Mouse (Mus musculus) forebrain, embryonic 13.5 days (tissue): ENCODE data around the gene Hyou1. TPM values are rescaled to one million over a fixed set of nuclear protein-coding genes. Genes with fewer than 3 reads are reported as not detected.
A peak's percentile ranks its signal among the peaks of the same experiment; 100 is the strongest.

ENCODE experiments used
- ATAC-seq: fragments of 200-750 bp; cut with Nextera tagmentation; 2 replicates; pipeline ENCODE4 v1.8.0; 2017
- H3K27ac ChIP-seq: fragments of 300-500 bp; sonication (generic); 2 replicates; pipeline ENCODE4 v1.5.1; 2015; ENCODE audit warnings: inconsistent platforms, mild to moderate bottlenecking, moderate library complexity
- H3K27me3 ChIP-seq: fragments of 300-500 bp; sonication (generic); 2 replicates; pipeline ENCODE4 v1.6.1; 2015; ENCODE audit warnings: mild to moderate bottlenecking, inconsistent platforms
- H3K36me3 ChIP-seq: fragments of 300-500 bp; sonication (generic); 2 replicates; pipeline ENCODE4 v1.6.1; 2015; ENCODE audit warnings: mild to moderate bottlenecking, inconsistent platforms; ENCODE audit not compliant: poor library complexity, severe bottlenecking
- H3K4me1 ChIP-seq: fragments of 300-500 bp; sonication (generic); 2 replicates; pipeline ENCODE4 v1.6.1; 2015; ENCODE audit warnings: inconsistent platforms
- H3K4me2 ChIP-seq: fragments of 300-500 bp; sonication (generic); 2 replicates; pipeline ENCODE4 v1.6.1; 2015; ENCODE audit warnings: inconsistent platforms, mild to moderate bottlenecking, moderate library complexity
- H3K4me3 ChIP-seq: fragments of 300-500 bp; sonication (generic); 2 replicates; pipeline ENCODE4 v1.5.1; 2015; ENCODE audit warnings: mild to moderate bottlenecking, inconsistent platforms
- H3K9ac ChIP-seq: fragments of 300-500 bp; sonication (generic); 2 replicates; pipeline ENCODE4 v1.6.1; 2015; ENCODE audit warnings: mild to moderate bottlenecking, inconsistent platforms
- H3K9me3 ChIP-seq: fragments of 300-500 bp; sonication (generic); replicated peaks from 2 replicates; pipeline ENCODE4 v1.6.1; 2016; ENCODE audit warnings: inconsistent platforms
- WGBS: fragments of 180-500 bp; shearing (Covaris S2); methylation state at CpG from one replicate; pipeline ENCODE4 v1.1.7; 2015; 5-methylcytosine and 5-hydroxymethylcytosine counted together
- polyA plus RNA-seq: library from polyadenylated mRNA; unstranded; fragments of >200 nt; fragmentation: Nextera tagmentation; extraction: Ambion mirVana; gene quantifications from 2 replicates; pipeline ENCODE4 v1.2.1, GENCODE M21; 2015

The Hyou1 gene
- polyA plus RNA-seq, 1 experiment from 2014 or later, result 22.4 TPM

DNA sequence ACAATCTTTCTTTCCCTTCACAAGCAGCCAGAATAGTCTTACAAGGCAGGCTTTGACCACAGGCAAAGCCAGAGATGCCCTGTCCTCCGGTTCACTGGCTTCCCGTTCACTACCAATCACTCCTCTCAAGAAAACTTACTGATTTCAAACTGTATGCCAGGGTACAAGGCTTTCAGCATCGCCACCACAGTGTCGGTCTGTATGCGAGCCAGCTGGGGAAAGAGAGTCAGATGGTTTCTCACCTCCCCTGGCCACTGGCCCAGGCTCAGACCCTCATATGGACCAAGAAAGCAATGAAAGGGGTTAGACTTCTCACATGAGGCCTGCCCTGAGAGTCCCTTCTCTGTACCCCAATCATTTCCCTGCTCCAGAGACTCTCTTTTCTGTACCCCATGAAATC is 37.8 kb upstream of the Hyou1 start:
- H3K9me3 ChIP-seq, result no peaks in the 10 kb centered on the region
- no peak overlapping the region for H3K4me2 ChIP-seq
- no peaks in the 10 kb centered on the region for H3K27me3 ChIP-seq
- H3K36me3 ChIP-seq, result peaks cover 55% of the 10 kb centered on the region
- 96% methylated on average over 5 of the region's 5 CpGs for WGBS
- ATAC-seq, result no peak
- peaks cover 32% of the 10 kb centered on the region for H3K4me1 ChIP-seq
- H3K27ac ChIP-seq, result no peak overlapping the region
- no peak overlapping the region for H3K9ac ChIP-seq
- H3K4me3 ChIP-seq, result no peak overlapping the region

GRCm38 (mm10) chr9:44342173-44342572 is 37.1 kb upstream of the Hyou1 start:
- 94% methylated on average over 3 of the region's 3 CpGs for WGBS
- Histone ChIP-seq H3K27ac (no peak overlapping the region), H3K4me1 (peaks cover 25% of the 10 kb centered on the region), H3K4me2 (no peak overlapping the region), H3K36me3 (peaks cover 55% of the 10 kb centered on the region), H3K27me3 (no peaks in the 10 kb centered on the region), H3K9me3 (no peaks in the 10 kb centered on the region), H3K9ac (no peak overlapping the region), H3K4me3 (no peak overlapping the region)
- no peak for ATAC-seq

DNA sequence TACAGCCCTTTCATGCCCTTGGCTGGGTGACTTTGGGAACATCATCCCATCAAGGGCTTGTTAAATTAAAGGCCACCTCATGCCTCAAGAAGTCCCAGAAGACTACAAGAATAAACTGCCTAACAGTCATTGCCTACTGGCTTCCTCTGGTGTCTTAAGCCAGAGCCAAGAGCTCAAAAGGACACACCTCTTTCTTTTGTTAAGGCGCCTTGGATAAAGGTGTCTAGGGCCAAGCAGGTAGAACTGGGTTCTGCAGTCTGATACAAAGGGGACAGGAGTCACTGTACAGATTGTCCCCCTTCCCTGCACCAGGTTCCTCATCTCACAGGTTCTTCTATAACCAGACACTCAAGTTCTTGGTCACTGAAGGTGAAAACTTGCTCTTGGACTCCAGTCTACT is 36.7 kb upstream of the Hyou1 start:
- Histone ChIP-seq H3K27me3 (no peaks in the 10 kb centered on the region), H3K4me1 (peaks cover 20% of the 10 kb centered on the region), H3K9me3 (no peaks in the 10 kb centered on the region), H3K36me3 (peaks cover 55% of the 10 kb centered on the region), H3K4me2 (peak overlapping the region; percentile 71; the same call in 1 of the 2 replicates), H3K9ac (no peak overlapping the region; the same call in 1 of the 2 replicates), H3K27ac (no peak overlapping the region), H3K4me3 (no peak overlapping the region)
- no peak for ATAC-seq
- 92% methylated on average over 1 of the region's 1 CpGs for WGBS

DNA sequence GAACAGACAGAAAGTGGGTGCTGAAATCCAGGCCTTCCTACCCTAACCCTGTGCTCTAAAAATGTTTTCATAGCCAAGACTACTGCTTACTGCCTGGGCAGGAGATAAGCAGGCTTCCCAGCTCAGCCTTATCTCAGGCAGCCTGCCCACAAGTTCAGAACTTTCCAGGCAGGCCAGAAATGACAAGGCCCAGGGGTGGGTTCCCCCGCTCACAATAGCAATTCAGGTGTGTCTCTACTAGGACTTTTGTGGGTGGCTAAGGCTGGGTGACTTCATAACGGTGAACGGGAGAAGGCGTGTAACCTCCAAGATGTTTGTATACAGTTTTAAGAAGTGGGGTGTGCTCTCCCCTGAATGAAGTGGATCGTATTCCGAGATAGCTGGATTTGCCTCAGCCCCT is 36.0 kb upstream of the Hyou1 start:
- no peak for ATAC-seq
- Histone ChIP-seq H3K4me1 (peaks cover 17% of the 10 kb centered on the region), H3K9me3 (no peaks in the 10 kb centered on the region), H3K9ac (peak overlapping the region; percentile 80), H3K36me3 (peaks cover 55% of the 10 kb centered on the region), H3K27ac (peak overlapping the region; percentile 96), H3K27me3 (no peaks in the 10 kb centered on the region), H3K4me2 (peak overlapping the region; percentile 71), H3K4me3 (peak overlapping the region; percentile 84)
- 13% methylated on average over 6 of the region's 6 CpGs for WGBS

DNA sequence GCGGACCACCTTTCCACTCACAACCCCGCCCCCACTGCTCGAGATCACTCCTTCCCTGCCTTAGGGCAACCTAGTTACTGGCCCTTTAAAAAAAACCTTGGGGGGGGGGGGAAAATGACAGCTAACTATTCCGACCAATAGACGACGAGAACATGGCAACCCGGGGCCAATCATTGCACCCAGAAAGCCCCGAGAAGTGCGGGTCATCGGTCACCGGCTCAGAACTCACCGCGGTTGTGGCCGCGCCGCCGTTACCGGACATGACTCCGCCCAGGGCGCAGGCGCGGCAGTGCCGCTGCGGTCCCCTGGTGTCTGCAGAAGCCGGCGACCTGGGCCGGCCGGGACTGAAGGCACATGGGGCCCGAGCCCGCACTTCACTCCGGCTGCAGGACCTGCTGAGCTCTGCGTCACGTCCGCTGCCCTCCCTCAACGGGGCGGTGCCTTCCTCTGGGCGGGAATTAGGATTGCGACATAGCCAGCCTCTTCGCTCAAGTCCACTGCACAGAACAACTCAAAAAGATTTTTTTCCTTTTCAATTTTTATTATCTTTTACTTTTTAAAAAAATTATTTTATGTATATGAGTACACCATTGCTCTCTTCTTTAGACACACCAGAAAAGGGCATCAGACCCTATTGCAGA is 35.4 kb upstream of the Hyou1 start, which contains the start of gene Hmbs:
Hmbs (minus strand) TSS at position 448 of the 641 bp plus-strand sequence.
- Histone ChIP-seq H3K9ac (peak within 1 kb of the TSS; percentile 80), H3K27ac (peak within 1 kb of the TSS; percentile 96), H3K36me3 (peaks cover 55% of the 10 kb centered on the region), H3K4me2 (peak within 1 kb of the TSS; percentile 71), H3K4me1 (peaks cover 17% of the 10 kb centered on the region), H3K9me3 (no peaks in the 10 kb centered on the region), H3K4me3 (peak within 1 kb of the TSS; percentile 84), H3K27me3 (no peaks in the 10 kb centered on the region)
- under 1% methylated on average over 39 of the region's 39 CpGs for whole genome bisulfite sequencing
- peak; percentile 98 for ATAC-seq

DNA sequence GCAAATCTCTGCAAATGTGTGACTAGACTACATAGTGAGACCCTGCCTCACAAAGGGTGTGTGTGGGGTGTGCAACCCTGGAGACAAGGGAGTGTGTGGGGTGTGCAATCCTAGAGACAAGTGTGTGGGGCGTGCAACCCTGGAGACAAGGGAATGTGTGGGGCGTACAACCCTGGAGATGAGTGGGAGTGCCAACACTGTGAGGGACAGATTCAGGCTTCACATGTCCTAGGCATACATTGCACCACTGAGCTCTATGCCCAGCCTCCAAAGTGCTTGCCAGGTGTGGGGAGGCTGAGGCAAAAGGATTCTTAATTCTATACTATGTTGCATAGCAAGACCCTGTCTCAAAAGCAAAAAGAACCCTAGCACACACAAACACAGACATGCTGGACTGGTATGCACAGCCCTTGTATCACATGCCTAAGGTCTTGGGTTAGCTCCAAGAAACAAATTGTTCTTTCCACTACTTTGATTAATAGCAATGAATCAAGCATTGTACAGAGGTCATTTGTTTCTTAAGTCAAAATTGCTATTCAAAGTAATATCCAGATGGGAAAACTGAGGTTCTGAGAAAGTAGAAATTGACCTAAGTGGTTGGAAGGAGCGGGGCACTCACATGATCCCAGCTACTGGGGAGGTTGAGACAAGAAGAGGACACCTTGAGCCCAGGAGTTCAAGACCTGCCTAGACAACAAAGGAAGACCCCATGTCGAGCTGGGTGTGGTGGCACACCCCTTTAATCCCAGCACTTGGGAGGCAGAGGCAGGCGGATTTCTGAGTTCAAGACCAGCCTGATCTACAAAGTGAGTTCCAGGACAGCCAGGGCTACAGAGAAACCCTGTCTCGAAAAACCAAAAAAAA is 33.5 kb upstream of the Hyou1 start:
- H3K27me3 ChIP-seq, result no peaks in the 10 kb centered on the region
- H3K4me1 ChIP-seq, result peaks cover 17% of the 10 kb centered on the region
- no peak overlapping the region for H3K27ac ChIP-seq
- H3K9ac ChIP-seq, result no peak overlapping the region
- H3K4me2 ChIP-seq, result no peak overlapping the region
- no peaks in the 10 kb centered on the region for H3K9me3 ChIP-seq
- H3K4me3 ChIP-seq, result no peak overlapping the region
- H3K36me3 ChIP-seq, result peaks cover 59% of the 10 kb centered on the region
- WGBS, result 89% methylated on average over 6 of the region's 6 CpGs
- ATAC-seq, result no peak

- ATAC-seq, result no peak
- no peak overlapping the region for H3K4me2 ChIP-seq
- no peak overlapping the region for H3K9ac ChIP-seq
- H3K36me3 ChIP-seq, result peaks cover 66% of the 10 kb centered on the region
- no peak overlapping the region for H3K27ac ChIP-seq
- H3K4me1 ChIP-seq, result peaks cover 17% of the 10 kb centered on the region
- no peaks in the 10 kb centered on the region for H3K9me3 ChIP-seq
- 96% methylated on average over 8 of the region's 9 CpGs for WGBS
- H3K4me3 ChIP-seq, result no peak overlapping the region
- H3K27me3 ChIP-seq, result no peaks in the 10 kb centered on the region
These were observed 32.1 kb upstream of the Hyou1 start for GRCm38 (mm10) chr9:44347166-44347565.

DNA sequence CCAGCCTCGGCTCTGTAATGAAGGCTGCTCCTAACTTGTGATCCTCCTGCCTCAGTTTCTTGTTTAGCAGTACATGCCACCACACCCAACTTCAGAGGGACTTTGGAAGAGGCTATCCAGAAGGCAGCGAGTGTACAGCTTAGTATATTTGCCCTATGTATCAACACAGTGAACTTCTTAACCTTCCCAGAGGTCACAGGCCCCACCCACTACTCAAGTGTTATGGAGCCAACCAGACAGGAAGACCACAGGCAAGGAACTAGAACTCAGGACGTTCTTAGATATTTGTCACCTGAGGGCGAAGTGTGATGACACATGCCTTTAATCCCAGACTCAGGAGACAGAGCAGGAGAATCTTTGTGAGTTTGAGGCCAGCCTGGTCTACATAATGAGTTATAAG is 31.7 kb upstream of the Hyou1 start:
- H3K9me3 ChIP-seq, result no peaks in the 10 kb centered on the region
- H3K27me3 ChIP-seq, result no peaks in the 10 kb centered on the region
- no peak overlapping the region for H3K4me3 ChIP-seq
- peaks cover 70% of the 10 kb centered on the region for H3K36me3 ChIP-seq
- ATAC-seq, result no peak
- no peak overlapping the region for H3K9ac ChIP-seq
- H3K27ac ChIP-seq, result no peak overlapping the region
- WGBS, result 94% methylated on average over 4 of the region's 4 CpGs
- H3K4me2 ChIP-seq, result no peak overlapping the region
- H3K4me1 ChIP-seq, result peaks cover 14% of the 10 kb centered on the region

DNA sequence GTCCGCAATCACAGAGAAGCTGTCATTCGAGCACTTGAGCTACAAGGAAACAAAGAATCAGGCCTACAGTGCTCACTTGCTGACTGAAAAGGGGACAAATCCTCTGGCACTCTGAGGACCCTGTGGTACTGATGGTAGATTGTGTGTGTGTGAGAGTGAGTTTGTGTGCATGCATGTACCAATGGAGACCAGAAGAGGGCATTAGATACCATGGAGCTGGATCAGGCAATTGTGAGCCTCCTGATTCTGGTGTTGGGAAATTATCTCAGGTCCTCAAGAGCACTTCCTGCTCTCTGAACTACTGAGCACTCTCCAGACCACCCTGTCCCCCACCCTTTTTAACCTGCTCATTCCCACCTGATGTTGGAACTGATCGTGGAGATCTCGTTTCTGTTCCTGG is 30.7 kb upstream of the Hyou1 start:
- H3K4me1 ChIP-seq, result peaks cover 6% of the 10 kb centered on the region; the same call in 1 of the 2 replicates
- H3K4me3 ChIP-seq, result no peak overlapping the region
- no peak overlapping the region for H3K9ac ChIP-seq
- no peak for ATAC-seq
- no peak overlapping the region for H3K4me2 ChIP-seq
- H3K36me3 ChIP-seq, result peaks cover 79% of the 10 kb centered on the region
- no peak overlapping the region for H3K27ac ChIP-seq
- H3K27me3 ChIP-seq, result no peaks in the 10 kb centered on the region
- no peaks in the 10 kb centered on the region for H3K9me3 ChIP-seq
- WGBS, result 97% methylated on average over 4 of the region's 4 CpGs

GRCm38 (mm10) chr9:44351396-44351795 is 27.9 kb upstream of the Hyou1 start:
- no peak overlapping the region for H3K27ac ChIP-seq
- H3K4me1 ChIP-seq, result no peaks in the 10 kb centered on the region
- no peak overlapping the region for H3K4me2 ChIP-seq
- peaks cover 99% of the 10 kb centered on the region for H3K36me3 ChIP-seq
- H3K27me3 ChIP-seq, result no peaks in the 10 kb centered on the region
- H3K9me3 ChIP-seq, result no peaks in the 10 kb centered on the region
- no peak overlapping the region for H3K4me3 ChIP-seq
- no peak for ATAC-seq
- 95% methylated on average over 4 of the region's 4 CpGs for WGBS
- no peak overlapping the region for H3K9ac ChIP-seq

DNA sequence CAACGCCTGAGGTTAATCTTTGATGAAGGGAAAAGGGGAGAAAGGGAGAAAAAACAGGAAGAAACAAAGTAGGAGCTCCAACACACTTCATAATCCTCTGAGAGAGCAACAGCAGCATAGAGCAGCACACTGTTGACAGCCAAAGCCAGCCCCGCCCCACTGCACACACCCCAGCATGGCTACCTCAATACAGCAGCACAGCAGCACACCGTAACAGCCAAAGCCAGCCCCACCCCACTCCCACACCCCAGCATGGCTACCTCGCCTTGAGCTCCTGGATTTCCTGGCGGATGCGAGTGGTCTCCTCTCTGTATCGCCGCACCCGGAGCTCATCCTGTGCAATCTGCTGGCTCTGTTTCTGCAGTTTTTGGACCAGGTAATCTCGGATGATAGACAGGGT is 27.0 kb upstream of the Hyou1 start:
- Histone ChIP-seq H3K4me2 (no peak overlapping the region), H3K4me1 (no peaks in the 10 kb centered on the region), H3K36me3 (peaks cover 99% of the 10 kb centered on the region), H3K27ac (no peak overlapping the region), H3K9me3 (no peaks in the 10 kb centered on the region), H3K27me3 (no peaks in the 10 kb centered on the region), H3K9ac (no peak overlapping the region), H3K4me3 (no peak overlapping the region)
- ATAC-seq, result no peak
- 92% methylated on average over 10 of the region's 10 CpGs for WGBS

- no peak overlapping the region for H3K9ac ChIP-seq
- H3K27me3 ChIP-seq, result no peaks in the 10 kb centered on the region
- ATAC-seq, result no peak
- no peaks in the 10 kb centered on the region for H3K9me3 ChIP-seq
- H3K4me1 ChIP-seq, result no peaks in the 10 kb centered on the region
- WGBS, result 93% methylated on average over 6 of the region's 6 CpGs
- H3K27ac ChIP-seq, result no peak overlapping the region
- no peak overlapping the region for H3K4me3 ChIP-seq
- peaks cover 99% of the 10 kb centered on the region for H3K36me3 ChIP-seq
- no peak overlapping the region for H3K4me2 ChIP-seq
These were observed 26.1 kb upstream of the Hyou1 start for GRCm38 (mm10) chr9:44353142-44353541.
